Mouse (Mus musculus) megakaryocyte, embryonic 14.5 days (primary cell): ENCODE data around the gene Sppl2c.

Source experiments
- FLI1 ChIP-seq: IDR thresholded peaks from 2 replicates; pipeline ENCODE4 v1.6.1; 2012; ENCODE audit warnings: low read length, inconsistent platforms, mixed read lengths
- GATA1 ChIP-seq: IDR thresholded peaks from 3 replicates; pipeline ENCODE4 v1.6.1; 2012; ENCODE audit warnings: mixed read lengths, low read length, inconsistent platforms, borderline replicate concordance

DNA sequence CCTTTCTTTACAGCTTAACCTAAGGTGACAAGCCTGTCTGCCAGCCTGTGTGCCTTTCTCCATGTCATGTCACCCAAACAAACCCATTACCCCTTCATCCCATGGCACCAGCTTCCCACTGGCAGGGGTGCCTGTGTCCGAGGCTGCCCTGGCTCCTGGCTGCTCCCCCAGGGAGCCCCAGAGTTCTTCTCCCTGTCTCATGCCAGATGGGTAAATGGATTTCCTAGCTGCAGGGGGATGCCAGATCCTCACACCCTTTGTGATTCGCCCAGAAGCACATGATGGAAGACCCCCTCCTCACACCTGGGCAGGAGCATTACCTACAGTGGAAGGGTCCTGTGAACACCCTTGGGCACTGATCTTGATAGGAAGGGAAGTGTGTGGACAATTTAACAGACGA lies 29.7 kb upstream of the Sppl2c start:
- no peak for TF ChIP-seq GATA1
- no peak for TF ChIP-seq FLI1
